Mouse (Mus musculus) bone marrow macrophage, adult 2 months (primary cell): ENCODE data around the gene Vpreb3. TPM values are rescaled to one million over a fixed set of nuclear protein-coding genes. Genes with fewer than 3 reads are reported as not detected.
"Not testable (repeated sequence)": the region's sequence is repeated elsewhere in the genome, so short reads cannot be mapped to it uniquely, and the experiment has no call there.

ENCODE experiments used
- H3K27ac ChIP-seq: 2 replicates; pipeline ENCODE4 v1.5.1; 2012; ENCODE audit warnings: low read depth, low read length; ENCODE audit not compliant: insufficient read depth
- H3K4me1 ChIP-seq: 2 replicates; pipeline ENCODE4 v1.6.1; 2012; ENCODE audit warnings: low read length; ENCODE audit not compliant: control insufficient read depth, insufficient read depth
- H3K4me3 ChIP-seq: 2 replicates; pipeline ENCODE4 v1.5.1; 2012; ENCODE audit warnings: mild to moderate bottlenecking, low read length, moderate library complexity; ENCODE audit not compliant: insufficient read depth
- CTCF ChIP-seq: IDR thresholded peaks from 2 replicates; pipeline ENCODE4 v1.5.1; 2012; ENCODE audit warnings: low read depth, mild to moderate bottlenecking, low read length, moderate library complexity
- POLR2A ChIP-seq: IDR thresholded peaks from 2 replicates; pipeline ENCODE4 v1.6.1; 2012; ENCODE audit warnings: mild to moderate bottlenecking, low read depth, low read length, borderline replicate concordance
- polyA plus RNA-seq: library from polyadenylated mRNA; stranded (reverse); fragments of >200 nt; gene quantifications from 2 replicates; pipeline ENCODE4 v1.2.4, GENCODE M21; 2012; ENCODE audit not compliant: missing spikeins, insufficient read depth, insufficient read length

The Vpreb3 gene
- polyA plus RNA-seq, 1 experiment, result not detected

DNA sequence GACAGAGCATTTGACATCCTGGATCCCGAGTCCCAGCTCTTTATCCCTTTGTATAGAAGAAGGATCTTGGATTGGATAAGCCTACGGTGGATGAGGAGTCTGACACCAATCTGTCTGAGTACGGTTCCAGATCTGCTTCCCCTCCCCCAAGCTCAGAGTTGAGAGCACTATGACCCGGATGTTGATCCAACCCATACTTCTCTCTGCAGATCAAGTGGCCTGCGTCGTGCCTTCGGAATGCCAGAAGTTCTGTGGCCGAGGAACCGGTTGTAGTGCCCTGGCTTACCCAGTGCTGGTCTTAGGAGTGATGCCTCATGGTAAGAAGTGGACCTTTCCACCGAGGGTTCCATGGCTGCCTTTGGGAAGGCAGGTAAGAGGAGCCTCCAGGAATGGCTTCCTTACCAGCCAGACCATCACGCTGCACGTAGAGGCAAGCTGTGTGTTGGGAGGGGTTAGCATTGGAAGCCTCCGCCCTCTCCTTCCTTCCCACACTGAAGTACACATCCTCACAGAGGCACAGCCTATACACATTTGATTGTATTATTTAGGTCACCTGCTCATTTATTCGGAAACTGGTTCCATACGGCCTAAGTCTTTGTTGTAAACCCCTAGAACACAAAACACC, 50.9 kb downstream of the Vpreb3 start:
- TF ChIP-seq POLR2A (no peak), CTCF (no peak)
- no peak overlapping the region for H3K27ac ChIP-seq
- no peaks in the 10 kb centered on the region for H3K4me1 ChIP-seq
- no peak overlapping the region for H3K4me3 ChIP-seq

- H3K27ac ChIP-seq, H3K4me1 ChIP-seq, H3K4me3 ChIP-seq: not testable (repeated sequence)
Measured at GRCm38 (mm10) chr10:75994531-75995210, 51.8 kb downstream of the Vpreb3 start.

DNA sequence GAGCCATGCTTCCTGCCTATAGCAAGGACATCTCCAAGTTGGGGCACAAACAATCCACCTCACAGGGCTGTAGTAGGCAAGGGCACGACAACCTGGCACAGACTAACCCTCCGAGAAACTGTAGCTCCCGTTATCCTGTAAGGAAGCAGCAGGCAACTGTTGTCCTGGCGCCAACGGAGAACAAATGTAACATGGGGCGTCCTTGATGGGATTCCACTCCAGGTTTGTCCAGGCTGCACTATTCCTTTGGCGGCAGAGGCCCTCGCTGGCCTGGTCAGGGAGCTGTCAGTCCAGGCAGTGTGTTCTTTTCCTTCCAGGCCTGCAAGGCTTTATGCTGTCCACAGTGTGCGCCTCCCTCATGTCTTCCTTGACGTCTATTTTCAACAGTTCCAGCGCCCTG, 52.6 kb downstream of the Vpreb3 start:
- H3K27ac ChIP-seq, result no peak overlapping the region
- no peaks in the 10 kb centered on the region for H3K4me1 ChIP-seq
- H3K4me3 ChIP-seq, result no peak overlapping the region
- TF ChIP-seq CTCF, result no peak
- TF ChIP-seq POLR2A, result no peak

- H3K4me1 ChIP-seq, result no peaks in the 10 kb centered on the region
- TF ChIP-seq CTCF, result no peak
- no peak for TF ChIP-seq POLR2A
- no peak overlapping the region for H3K27ac ChIP-seq
- H3K4me3 ChIP-seq, result no peak overlapping the region
Measured at GRCm38 (mm10) chr10:75996315-75996714, 53.5 kb downstream of the Vpreb3 start.

Other genes with a start within 250 kb of the Vpreb3 start
- gene Cabin1, start 178.7 kb upstream of the Vpreb3 start, polyA plus RNA-seq, result 26.1 and 35.0 TPM in 2 replicates
- gene Ddt, start 169.6 kb upstream of the Vpreb3 start, polyA plus RNA-seq, result 56.4 and 63.8 TPM in 2 replicates
- gene Gm20441, start 162.1 kb upstream of the Vpreb3 start, polyA plus RNA-seq, result not detected in 2 replicates
- gene Gstt3, start 161.6 kb upstream of the Vpreb3 start, polyA plus RNA-seq, result 12.1 and 13.1 TPM in 2 replicates
- gene Gstt1, start 144.5 kb upstream of the Vpreb3 start, polyA plus RNA-seq, result 1.4 and 4.1 TPM in 2 replicates
- gene Gstt4, start 120.5 kb upstream of the Vpreb3 start, polyA plus RNA-seq, result not detected in 2 replicates
- gene Gstt2, start 105.6 kb upstream of the Vpreb3 start, polyA plus RNA-seq, result 17.2 and 18.8 TPM in 2 replicates
- gene Mif, start 82.8 kb upstream of the Vpreb3 start, polyA plus RNA-seq, result 181 and 195 TPM in 2 replicates
- 1.0 and 1.7 TPM in 2 replicates for gene Derl3, start 49.6 kb upstream of the Vpreb3 start, polyA plus RNA-seq
- 27.9 and 31.8 TPM in 2 replicates for gene Smarcb1, start 21.4 kb upstream of the Vpreb3 start, polyA plus RNA-seq
- 19.3 and 22.7 TPM in 2 replicates for gene Chchd10, start 9.9 kb upstream of the Vpreb3 start, polyA plus RNA-seq
- 0.59 and 0.72 TPM in 2 replicates for gene Mmp11, start 6.6 kb upstream of the Vpreb3 start, polyA plus RNA-seq
- not detected in 2 replicates for gene Gm867, start 2.4 kb upstream of the Vpreb3 start, polyA plus RNA-seq
- gene Gm5134, start 11.5 kb downstream of the Vpreb3 start, polyA plus RNA-seq, result 0.55 and 0.92 TPM in 2 replicates
- gene Zfp280b, start 89.6 kb downstream of the Vpreb3 start, polyA plus RNA-seq, result 5.0 and 5.6 TPM in 2 replicates
- gene Slc5a4b, start 167.9 kb downstream of the Vpreb3 start, polyA plus RNA-seq, result not detected in 2 replicates
- not detected in 2 replicates for gene Slc5a4a, start 204.4 kb downstream of the Vpreb3 start, polyA plus RNA-seq